9 mouse cellular contexts compared by ENCODE assay signal in the genomic region with DNA sequence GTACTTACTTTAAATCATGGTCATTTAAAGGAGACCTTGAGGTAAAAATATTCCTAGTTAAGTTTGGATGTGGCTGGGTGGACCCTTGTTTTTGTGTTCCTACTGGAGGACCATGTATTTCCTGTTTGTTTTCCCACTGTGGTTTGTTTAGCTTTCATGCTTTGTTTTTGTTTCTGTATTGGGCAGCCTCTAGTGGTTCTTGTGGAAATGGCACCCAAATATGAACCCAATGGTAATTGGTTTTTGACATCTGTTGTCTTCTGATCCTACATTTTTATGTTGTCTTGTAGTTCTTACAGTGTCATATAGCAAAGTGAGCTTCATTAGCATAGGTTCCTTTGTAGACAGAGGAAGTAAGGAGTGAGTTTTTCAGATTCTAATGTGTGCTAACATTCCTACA.
DNase-seq lines count a peak whose midpoint lies in the region; ATAC-seq and TF ChIP-seq lines count a peak whose summit lies in the region.
"Had no signal": no experiment of that assay in that cellular context is flagged by ENCODE, and none has a peak within 500 bp of the region (broad histone marks: within the 10 kb centered on the region; RNA-seq: fewer than 3 reads in every experiment).

No protein-coding gene starts in this region.

- TF ChIP-seq CTCF in brain, embryonic 14.5 days (IDR thresholded peaks at IDR 0.05; ENCODE audit: borderline replicate concordance, extremely low read depth, insufficient read depth, insufficient read length), result peak; percentile 40; the same call in 1 of the 2 replicates

- H3K4me2 ChIP-seq in forebrain, embryonic 14.5 days (ENCODE audit: low read length), result no peak overlapping the region
- no peak overlapping the region for H3K4me2 ChIP-seq in forebrain, embryonic 12.5 days

- intact Hi-C loops in left cerebral cortex, postnatal 25 days (cut with DNase I), result loop anchor here (1.0 kb wide), 1 partner anchor 267 kb away; no protein-coding TSS in a partner anchor

- H3K4me1 ChIP-seq in forebrain, embryonic 14.5 days (ENCODE audit: control insufficient read depth, insufficient read depth, low read length), result no peaks in the 10 kb centered on the region
- peaks cover 9% of the 10 kb centered on the region for H3K4me1 ChIP-seq in forebrain, embryonic 12.5 days

- H3K4me3 ChIP-seq in forebrain, embryonic 14.5 days (ENCODE audit: low read depth, low read length), result no peak overlapping the region
- no peak overlapping the region for H3K4me3 ChIP-seq in forebrain, embryonic 12.5 days (replicated peaks)
- H3K4me3 ChIP-seq: myocyte had no signal

- DNase-seq in forebrain, embryonic 14.5 days (ENCODE audit: low spot score), result peak; percentile 68
- DNase-seq in left cerebral cortex, postnatal 25 days (ENCODE audit: low spot score in 2 of 2), result peak; percentile 20 to 35
- DNase-seq in left cerebral cortex, adult 8-10 months (ENCODE audit: low spot score in 2 of 2), result no peak
- peak; percentile 71 for DNase-seq in brain, embryonic 14.5 days (ENCODE audit: low read depth)
- peak; percentile 58 for DNase-seq in lung, postnatal 10 days
- no peak for DNase-seq in ovary, postnatal 36 days (ENCODE audit: low spot score)
- no peak for DNase-seq in gastrocnemius, postnatal 4 days (ENCODE audit: low spot score in 2 of 2)

- H3K9ac ChIP-seq in forebrain, embryonic 14.5 days (ENCODE audit: low read length), result no peak overlapping the region
- no peak overlapping the region for H3K9ac ChIP-seq in forebrain, embryonic 12.5 days

- no peak overlapping the region for H3K27ac ChIP-seq in forebrain, embryonic 14.5 days (ENCODE audit: low read depth, low read length)
- no peak overlapping the region for H3K27ac ChIP-seq in forebrain, embryonic 12.5 days

- H3K36me3 ChIP-seq in forebrain, embryonic 14.5 days (ENCODE audit: control insufficient read depth, insufficient read depth, low read length), result no peaks in the 10 kb centered on the region
- no peaks in the 10 kb centered on the region for H3K36me3 ChIP-seq in forebrain, embryonic 12.5 days (replicated peaks)

- TF ChIP-seq POLR2A in brain, embryonic 14.5 days (IDR thresholded peaks at IDR 0.05; ENCODE audit: borderline replicate concordance, extremely low read depth, insufficient read depth, insufficient read length, poor library complexity, severe bottlenecking), result no peak

- no peaks in the 10 kb centered on the region for H3K27me3 ChIP-seq in forebrain, embryonic 14.5 days (replicated peaks; ENCODE audit: control insufficient read depth, insufficient read depth, low read length)
- H3K27me3 ChIP-seq in forebrain, embryonic 12.5 days, result no peaks in the 10 kb centered on the region

- ATAC-seq in forebrain, embryonic 14.5 days, result no peak; the same call in 1 of the 2 replicates
- no peak for ATAC-seq in forebrain, embryonic 12.5 days (ENCODE audit: low FRiP score)

- no peaks in the 10 kb centered on the region for H3K9me3 ChIP-seq in forebrain, embryonic 14.5 days (replicated peaks; ENCODE audit: control insufficient read depth, low read length)
- no peaks in the 10 kb centered on the region for H3K9me3 ChIP-seq in forebrain, embryonic 12.5 days

Comparison
In these comparisons a context has a peak if more than half of its experiments do, and no peak if none do; other contexts are left out.
1. DNase-seq: peak in forebrain, embryonic 14.5 days (single experiment), left cerebral cortex, postnatal 25 days (2 of 2), brain, embryonic 14.5 days (single experiment) and lung, postnatal 10 days (single experiment); none in left cerebral cortex, adult 8-10 months (0 of 2), ovary, postnatal 36 days (single experiment) and gastrocnemius, postnatal 4 days (0 of 2).